Mouse (Mus musculus) hindbrain, embryonic 11.5 days (tissue): ENCODE data around the gene Ptpru. TPM values are rescaled to one million over a fixed set of nuclear protein-coding genes. Genes with fewer than 3 reads are reported as not detected.
A peak's percentile ranks its signal among the peaks of the same experiment; 100 is the strongest.
"Not testable (repeated sequence)": the region's sequence is repeated elsewhere in the genome, so short reads cannot be mapped to it uniquely, and the experiment has no call there.

Source experiments
- ATAC-seq: fragments of 200-750 bp; cut with Nextera tagmentation; 2 replicates; pipeline ENCODE4 v1.8.0; 2017; ENCODE audit warnings: mild to moderate bottlenecking, moderate TSS enrichment, moderate library complexity; ENCODE audit not compliant: low FRiP score
- DNase-seq: peaks from one replicate; pipeline ENCODE4 v3.0.0-alpha.2; 2015; ENCODE audit warnings: low spot score
- H3K27ac ChIP-seq: fragments of 300-500 bp; sonication (generic); 2 replicates; pipeline ENCODE4 v1.5.1; 2014; ENCODE audit warnings: mild to moderate bottlenecking, low read depth, low read length
- H3K27me3 ChIP-seq: fragments of 300-500 bp; sonication (generic); 2 replicates; pipeline ENCODE4 v1.6.1; 2014; ENCODE audit warnings: mild to moderate bottlenecking, low read length, moderate library complexity, mixed read lengths; ENCODE audit not compliant: control insufficient read depth, insufficient read depth
- H3K36me3 ChIP-seq: fragments of 300-500 bp; sonication (generic); 2 replicates; pipeline ENCODE4 v1.6.1; 2014; ENCODE audit warnings: mild to moderate bottlenecking, low read length, moderate library complexity, mixed read lengths; ENCODE audit not compliant: control insufficient read depth, insufficient read depth
- H3K4me1 ChIP-seq: fragments of 300-500 bp; sonication (generic); replicated peaks from 2 replicates; pipeline ENCODE4 v1.6.1; 2014; ENCODE audit warnings: low read length, mixed read lengths; ENCODE audit not compliant: control insufficient read depth, insufficient read depth
- H3K4me2 ChIP-seq: fragments of 300-500 bp; sonication (generic); replicated peaks from 2 replicates; pipeline ENCODE4 v1.6.1; 2014; ENCODE audit warnings: mild to moderate bottlenecking, low read depth, low read length
- H3K4me3 ChIP-seq: fragments of 300-500 bp; sonication (generic); 2 replicates; pipeline ENCODE4 v1.5.1; 2014; ENCODE audit warnings: low read depth, low read length
- H3K9ac ChIP-seq: fragments of 300-500 bp; sonication (generic); 2 replicates; pipeline ENCODE4 v1.6.1; 2014; ENCODE audit warnings: low read depth, low read length
- H3K9me3 ChIP-seq: fragments of 300-500 bp; sonication (generic); 2 replicates; pipeline ENCODE4 v1.6.1; 2016; ENCODE audit warnings: low read length; ENCODE audit not compliant: control insufficient read depth
- WGBS: fragments of 180-500 bp; shearing (Covaris S2); extraction: QIAGEN DNeasy Blood & Tissue Kit; methylation state at CpG from one replicate; pipeline ENCODE4 v1.1.7; 2014; 5-methylcytosine and 5-hydroxymethylcytosine counted together
- polyA plus RNA-seq: library from polyadenylated mRNA; unstranded; fragments of >200 nt; fragmentation: Nextera tagmentation; extraction: Ambion mirVana; gene quantifications from 2 replicates; pipeline ENCODE4 v1.2.1, GENCODE M21; 2014

The Ptpru gene
- polyA plus RNA-seq, 1 experiment from 2014 or later = 11.4 TPM

GRCm38 (mm10) chr4:131812458-131812857 lies 25.6 kb downstream of the Ptpru start:
- H3K4me3 ChIP-seq = no peak overlapping the region
- no peak overlapping the region for H3K27ac ChIP-seq
- H3K9me3 ChIP-seq = no peaks in the 10 kb centered on the region
- WGBS = 85% methylated on average over 11 of the region's 11 CpGs
- no peaks in the 10 kb centered on the region for H3K36me3 ChIP-seq
- ATAC-seq (no peak), DNase-seq (no peak)
- H3K4me2 ChIP-seq = no peak overlapping the region
- no peaks in the 10 kb centered on the region for H3K27me3 ChIP-seq
- no peaks in the 10 kb centered on the region for H3K4me1 ChIP-seq
- no peak overlapping the region for H3K9ac ChIP-seq

- Histone ChIP-seq H3K9ac (no peak overlapping the region), H3K27ac (no peak overlapping the region), H3K4me3 (no peak overlapping the region), H3K27me3 (no peaks in the 10 kb centered on the region), H3K9me3 (no peaks in the 10 kb centered on the region), H3K36me3 (no peaks in the 10 kb centered on the region), H3K4me2 (no peak overlapping the region), H3K4me1 (no peaks in the 10 kb centered on the region)
- WGBS = 83% methylated on average over 3 of the region's 3 CpGs
- ATAC-seq (no peak), DNase-seq (no peak)
Observed at GRCm38 (mm10) chr4:131805255-131805654, 32.8 kb downstream of the Ptpru start.

DNA sequence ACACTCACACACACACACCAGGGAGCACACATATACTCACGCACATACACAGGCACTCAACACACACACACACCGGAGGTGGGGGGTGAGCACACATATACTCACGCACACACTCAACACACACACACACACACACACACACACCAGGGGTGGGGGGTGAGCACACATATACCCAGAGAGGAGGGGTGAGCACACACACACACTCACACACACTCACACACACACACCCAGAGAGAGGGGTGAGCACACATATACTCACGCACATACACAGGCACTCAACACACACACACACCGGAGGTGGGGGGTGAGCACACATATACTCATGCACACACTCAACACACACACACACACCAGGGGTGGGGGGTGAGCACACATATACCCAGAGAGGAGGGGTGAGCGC lies 33.4 kb downstream of the Ptpru start:
- not testable (repeated sequence) for H3K4me1 ChIP-seq, H3K27me3 ChIP-seq, H3K36me3 ChIP-seq, H3K4me3 ChIP-seq, H3K9me3 ChIP-seq, H3K27ac ChIP-seq, DNase-seq, ATAC-seq, H3K9ac ChIP-seq, H3K4me2 ChIP-seq
- WGBS = 95% methylated on average over 5 of the region's 6 CpGs

GRCm38 (mm10) chr4:131803846-131804245 lies 34.2 kb downstream of the Ptpru start:
- no peak overlapping the region for H3K4me2 ChIP-seq
- no peaks in the 10 kb centered on the region for H3K36me3 ChIP-seq
- no peaks in the 10 kb centered on the region for H3K27me3 ChIP-seq
- no peak overlapping the region for H3K27ac ChIP-seq
- no peaks in the 10 kb centered on the region for H3K9me3 ChIP-seq
- no peak overlapping the region for H3K9ac ChIP-seq
- WGBS = 83% methylated on average over 9 of the region's 9 CpGs
- H3K4me3 ChIP-seq = no peak overlapping the region
- DNase-seq (no peak), ATAC-seq (no peak)
- H3K4me1 ChIP-seq = no peaks in the 10 kb centered on the region

DNA sequence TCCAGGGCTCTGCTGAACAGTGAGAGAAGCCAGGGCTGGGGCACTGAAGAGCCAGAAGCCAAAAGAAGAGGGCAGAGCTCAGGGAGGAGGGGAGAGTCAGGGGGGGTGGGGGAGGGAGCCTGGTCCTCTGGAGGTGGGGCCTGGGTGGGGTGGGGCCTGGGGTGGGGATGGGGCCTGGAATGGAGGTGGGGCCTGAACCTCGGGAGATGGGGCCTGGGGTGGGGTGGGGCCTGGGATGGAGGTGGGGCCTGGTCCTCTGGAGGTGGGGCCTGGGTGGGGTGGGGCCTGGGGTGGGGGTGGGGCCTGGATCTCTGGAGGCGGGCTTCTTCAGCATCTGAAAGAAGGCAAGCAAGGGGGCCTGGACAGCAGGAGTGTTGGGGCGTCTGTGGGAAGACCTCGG lies 39.1 kb downstream of the Ptpru start:
- DNase-seq = no peak
- H3K4me2 ChIP-seq = no peak overlapping the region
- no peaks in the 10 kb centered on the region for H3K9me3 ChIP-seq
- no peak overlapping the region for H3K9ac ChIP-seq
- no peak overlapping the region for H3K27ac ChIP-seq
- 20% methylated on average over 1 of the region's 4 CpGs for WGBS
- no peaks in the 10 kb centered on the region for H3K27me3 ChIP-seq
- H3K36me3 ChIP-seq = no peaks in the 10 kb centered on the region
- ATAC-seq = no peak
- no peaks in the 10 kb centered on the region for H3K4me1 ChIP-seq
- H3K4me3 ChIP-seq = no peak overlapping the region

GRCm38 (mm10) chr4:131797920-131798319 lies 40.2 kb downstream of the Ptpru start:
- peak; percentile 15 for DNase-seq
- WGBS = 39% methylated on average over 12 of the region's 12 CpGs

DNA sequence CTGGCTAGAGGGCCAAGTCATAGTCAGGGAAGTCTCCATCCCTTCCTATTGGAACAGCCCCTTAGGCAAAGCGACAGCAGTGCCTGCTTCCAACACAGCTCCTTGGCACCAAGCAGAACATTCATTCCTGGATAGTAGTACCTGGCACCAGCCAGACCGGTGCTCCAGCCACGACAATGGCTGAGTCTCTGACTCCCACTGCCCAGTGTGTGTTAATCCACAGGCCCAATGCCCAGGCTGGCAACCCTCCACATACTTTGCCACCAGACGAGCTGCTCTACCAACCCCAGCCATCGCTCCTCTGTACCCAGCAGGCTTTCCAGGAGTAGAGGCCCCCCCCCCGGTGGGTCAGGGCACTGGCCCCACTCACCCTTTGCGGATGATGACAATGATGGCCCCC lies 40.6 kb downstream of the Ptpru start:
- H3K4me2 ChIP-seq = no peak overlapping the region
- H3K9ac ChIP-seq = no peak overlapping the region
- ATAC-seq (no peak), DNase-seq (no peak)
- no peaks in the 10 kb centered on the region for H3K36me3 ChIP-seq
- no peak overlapping the region for H3K27ac ChIP-seq
- H3K9me3 ChIP-seq = no peaks in the 10 kb centered on the region
- no peaks in the 10 kb centered on the region for H3K27me3 ChIP-seq
- WGBS = 72% methylated on average over 7 of the region's 7 CpGs
- no peaks in the 10 kb centered on the region for H3K4me1 ChIP-seq
- H3K4me3 ChIP-seq = no peak overlapping the region

More at GRCm38 (mm10) chr4:131797920-131798319, 40.2 kb downstream of the Ptpru start:
- H3K9me3 ChIP-seq = no peaks in the 10 kb centered on the region
- no peak overlapping the region for H3K27ac ChIP-seq
- no peaks in the 10 kb centered on the region for H3K4me1 ChIP-seq
- ATAC-seq = no peak
- no peak overlapping the region for H3K9ac ChIP-seq
- H3K4me2 ChIP-seq = no peak overlapping the region
- no peaks in the 10 kb centered on the region for H3K27me3 ChIP-seq
- no peak overlapping the region for H3K4me3 ChIP-seq
- H3K36me3 ChIP-seq = no peaks in the 10 kb centered on the region

DNA sequence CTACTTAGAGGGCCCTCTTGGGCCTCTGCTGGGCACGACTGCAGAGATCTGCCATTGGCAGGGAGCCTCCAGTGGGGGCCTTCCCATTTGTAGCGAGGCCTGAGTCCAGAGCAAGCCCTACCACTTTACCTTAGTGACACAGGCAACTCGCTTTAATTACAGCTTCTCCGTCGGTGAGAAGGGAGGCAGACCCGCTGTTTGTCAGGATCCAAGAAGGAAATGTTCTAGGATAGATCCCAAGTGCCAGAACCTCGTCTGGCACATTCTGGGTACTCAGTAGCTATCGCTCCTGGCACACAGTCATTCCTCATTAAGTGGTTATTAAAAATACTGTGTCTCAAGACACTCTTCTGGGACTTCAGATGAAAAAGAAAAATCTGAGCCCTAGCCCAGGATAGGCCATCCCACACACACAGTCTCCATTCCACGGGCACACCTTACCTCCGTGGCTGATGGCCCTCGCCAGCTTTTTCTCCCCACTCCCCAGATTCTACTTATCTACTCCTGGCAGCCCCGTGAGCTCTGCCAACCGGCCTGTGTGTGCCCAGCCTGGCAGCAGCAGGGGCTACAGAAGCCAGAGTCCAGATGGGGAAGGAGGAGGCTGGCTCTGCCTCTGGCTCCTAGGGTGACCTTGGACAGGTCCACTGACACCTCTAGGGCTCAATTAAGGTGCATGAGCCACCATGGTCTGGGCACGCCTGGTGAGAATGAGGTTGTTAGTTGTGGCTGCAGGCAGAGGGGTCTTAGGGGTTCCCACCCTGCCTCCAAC lies 41.6 kb downstream of the Ptpru start:
- no peak overlapping the region for H3K27ac ChIP-seq
- no peaks in the 10 kb centered on the region for H3K27me3 ChIP-seq
- no peaks in the 10 kb centered on the region for H3K9me3 ChIP-seq
- no peak overlapping the region for H3K9ac ChIP-seq
- H3K4me3 ChIP-seq = no peak overlapping the region
- H3K4me2 ChIP-seq = no peak overlapping the region
- ATAC-seq (no peak), DNase-seq (no peak)
- H3K4me1 ChIP-seq = no peaks in the 10 kb centered on the region
- no peaks in the 10 kb centered on the region for H3K36me3 ChIP-seq
- 82% methylated on average over 14 of the region's 14 CpGs for WGBS

GRCm38 (mm10) chr4:131786800-131787199 lies 51.3 kb downstream of the Ptpru start:
- Histone ChIP-seq H3K4me3 (no peak overlapping the region), H3K9ac (no peak overlapping the region), H3K4me1 (no peaks in the 10 kb centered on the region), H3K9me3 (no peaks in the 10 kb centered on the region), H3K27me3 (no peaks in the 10 kb centered on the region), H3K4me2 (no peak overlapping the region), H3K27ac (no peak overlapping the region), H3K36me3 (no peaks in the 10 kb centered on the region)
- no peak for ATAC-seq
- no peak for DNase-seq
- 84% methylated on average over 7 of the region's 7 CpGs for WGBS
